Mouse (Mus musculus): ENCODE results near the gene Lrguk.

Gene Lrguk

DNA sequence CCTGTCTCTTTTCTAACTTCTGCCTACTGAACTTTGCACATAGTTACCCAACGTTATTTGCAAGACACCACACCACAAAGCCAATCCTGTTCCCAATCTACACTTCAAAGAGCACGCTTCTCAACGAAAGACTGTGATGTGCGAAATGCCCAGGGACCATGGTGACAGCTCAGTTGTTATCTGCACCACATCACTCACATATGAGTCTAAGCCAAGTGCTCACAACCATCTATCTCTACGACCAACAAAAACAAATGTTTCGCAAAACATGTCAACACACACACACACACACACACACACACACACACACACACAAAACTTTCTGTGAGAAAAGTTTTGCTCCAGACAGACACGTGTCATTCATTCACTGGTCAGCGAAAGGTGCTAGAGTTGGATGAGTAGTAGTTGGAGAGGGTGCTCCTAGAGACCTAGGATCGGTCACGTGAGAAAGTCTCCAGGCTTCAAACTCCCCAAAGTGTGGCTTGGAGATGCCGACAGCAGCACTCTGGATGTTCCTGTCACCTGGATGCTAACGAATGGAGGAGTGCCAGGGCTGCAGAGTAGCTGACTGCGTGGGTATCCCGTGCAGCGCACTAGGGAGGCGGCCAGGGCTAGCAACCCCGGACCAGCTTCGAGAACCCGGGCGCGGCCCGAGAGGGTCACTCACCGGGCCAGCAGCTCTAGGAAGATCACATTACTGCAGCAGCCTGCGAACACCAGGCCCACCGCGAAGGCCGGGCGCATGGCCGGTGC is 147.0 kb downstream of the Lrguk start:
- no peak for DNase-seq (ENCODE audit: low spot score in 2 of 2)

DNA sequence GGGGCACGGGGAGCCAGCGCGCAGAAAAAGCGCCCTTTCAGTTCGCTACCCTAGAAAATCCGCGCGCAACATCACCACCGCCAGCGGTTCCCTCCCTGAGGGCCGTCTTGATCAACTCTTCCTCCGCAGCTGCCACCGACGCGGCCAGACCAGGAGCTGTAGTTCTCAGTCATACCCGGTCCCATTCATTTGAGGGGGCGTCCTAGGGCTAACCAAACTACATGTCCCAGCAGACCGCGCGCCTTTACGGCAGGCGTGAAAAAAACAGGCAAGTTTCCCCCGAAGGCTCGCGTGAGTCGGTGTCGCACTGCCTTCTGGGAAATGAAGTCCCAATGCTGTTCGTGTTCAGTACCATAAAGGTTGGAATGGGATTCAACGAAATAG is 147.6 kb downstream of the Lrguk start, which contains the start of gene Slc35b4:
Slc35b4 (minus strand) TSS at position 248 of the 384 bp plus-strand sequence.
- peak; percentile 89 to 92 for DNase-seq (ENCODE audit: low spot score in 2 of 2)

DNA sequence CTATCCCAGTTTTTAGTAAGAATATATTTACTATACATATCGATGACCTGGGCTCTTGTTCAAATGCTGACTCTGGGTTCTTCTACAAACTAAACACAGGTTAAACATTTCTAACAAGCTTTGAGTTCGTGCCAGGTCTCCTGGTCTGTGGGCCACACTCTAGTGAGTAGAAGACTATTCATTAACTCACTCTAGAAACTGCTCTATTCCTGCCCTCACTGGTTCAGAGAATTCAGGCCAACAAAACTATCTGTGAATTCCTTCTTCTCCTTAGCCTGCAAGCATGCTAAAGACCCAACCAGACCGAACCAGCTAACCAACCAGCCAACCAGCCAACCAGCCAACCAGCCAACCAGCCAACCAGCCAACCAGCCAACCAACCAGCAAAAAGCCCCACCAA is 149.8 kb downstream of the Lrguk start:
- DNase-seq (ENCODE audit: low spot score in 2 of 2): no peak

DNA sequence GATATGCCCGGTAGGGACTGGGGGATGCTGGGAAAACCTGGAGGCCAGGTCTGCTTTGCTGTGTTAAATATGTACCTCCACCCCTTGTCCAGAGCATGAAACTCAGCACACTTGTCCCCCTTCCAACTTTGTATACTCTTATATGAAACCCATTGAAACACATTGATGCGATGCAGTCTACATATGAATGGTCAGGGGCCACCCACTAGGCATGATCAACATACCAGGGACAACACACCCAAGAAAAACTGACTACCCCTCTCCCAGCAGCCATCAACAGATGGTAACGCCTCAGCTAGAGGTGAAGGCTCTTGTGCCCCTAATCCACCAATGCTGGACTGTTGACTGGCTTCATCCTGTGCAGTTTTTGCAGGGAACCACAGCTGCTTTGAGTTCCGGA is 150.7 kb downstream of the Lrguk start:
- no peak for DNase-seq (ENCODE audit: low spot score in 2 of 2)

DNA sequence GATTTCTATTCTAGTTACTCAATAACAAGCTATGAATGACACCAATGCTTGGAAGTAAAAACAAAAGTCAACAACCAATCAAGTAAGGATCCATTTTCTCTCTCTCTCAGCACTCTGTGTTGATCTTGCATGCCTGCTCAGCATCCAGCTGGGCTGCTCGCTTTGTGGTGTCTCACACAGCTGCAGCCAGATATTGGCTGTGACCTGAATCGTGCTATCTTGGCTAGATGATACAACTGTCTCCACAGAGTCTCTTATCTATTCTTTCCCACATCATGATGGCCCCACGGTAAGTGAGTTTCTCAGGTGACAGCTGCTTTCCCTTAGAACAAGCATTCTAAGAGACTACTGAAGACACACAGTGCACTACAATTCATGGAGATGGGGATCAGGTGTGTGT is 152.7 kb downstream of the Lrguk start:
- DNase-seq (ENCODE audit: low spot score in 2 of 2): no peak

DNA sequence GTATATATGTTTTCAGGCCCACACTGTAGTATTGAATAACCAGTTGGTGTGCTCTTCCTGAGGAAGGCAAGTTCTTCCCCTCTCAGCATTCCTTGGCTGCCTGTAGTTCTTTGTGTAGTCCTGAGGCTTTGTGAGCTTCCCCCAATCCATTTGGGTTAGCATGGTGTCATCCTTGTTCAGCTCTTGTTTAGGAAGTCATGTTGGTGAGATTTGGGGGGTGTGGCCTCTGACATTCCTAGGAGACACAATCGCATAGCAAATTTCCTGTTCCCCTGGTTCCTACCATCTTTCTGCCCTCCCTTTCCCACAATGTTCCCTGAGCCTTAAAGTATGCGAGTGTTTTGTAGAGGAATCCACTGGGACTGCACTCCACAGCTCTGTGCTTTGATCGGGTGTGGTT is 154.1 kb downstream of the Lrguk start:
- no peak for DNase-seq (ENCODE audit: low spot score in 2 of 2)
